Mouse (Mus musculus): Measurements from ENCODE around the gene Has3. TPM values are rescaled to one million over a fixed set of nuclear protein-coding genes. Genes with fewer than 3 reads are reported as not detected.
"Not testable (repeated sequence)": the region's sequence is repeated elsewhere in the genome, so short reads cannot be mapped to it uniquely, and the experiment has no call there.

Gene Has3
- polyA plus RNA-seq, 1 experiment from 2014 or later: 0.11 TPM

- Histone ChIP-seq H3K4me3 (no peak overlapping the region), H3K27ac (ENCODE audit: poor library complexity, severe bottlenecking) (no peak overlapping the region), H3K9ac (no peak overlapping the region), H3K4me2 (no peak overlapping the region), H3K9me3 (replicated peaks) (no peaks in the 10 kb centered on the region), H3K27me3 (replicated peaks) (no peaks in the 10 kb centered on the region), H3K36me3 (peaks cover 82% of the 10 kb centered on the region), H3K4me1 (replicated peaks) (no peaks in the 10 kb centered on the region)
- ATAC-seq (ENCODE audit: insufficient number of reproducible peaks, low FRiP score): no peak
- 94% methylated on average over 10 of the region's 10 CpGs for WGBS
These were observed 43.6 kb downstream of the Has3 start for GRCm38 (mm10) chr8:106913631-106914030.

GRCm38 (mm10) chr8:106919721-106920394 lies 49.8 kb downstream of the Has3 start:
- H3K27me3 ChIP-seq (replicated peaks): no peaks in the 10 kb centered on the region
- H3K4me3 ChIP-seq: no peak overlapping the region
- 93% methylated on average over 8 of the region's 8 CpGs for WGBS
- H3K9me3 ChIP-seq (replicated peaks): no peaks in the 10 kb centered on the region
- no peak overlapping the region for H3K9ac ChIP-seq
- ATAC-seq (ENCODE audit: insufficient number of reproducible peaks, low FRiP score): no peak
- H3K4me1 ChIP-seq (replicated peaks): no peaks in the 10 kb centered on the region
- H3K4me2 ChIP-seq: no peak overlapping the region
- H3K36me3 ChIP-seq: peaks cover 90% of the 10 kb centered on the region
- no peak overlapping the region for H3K27ac ChIP-seq (ENCODE audit: poor library complexity, severe bottlenecking)

GRCm38 (mm10) chr8:106920395-106920741 lies 50.3 kb downstream of the Has3 start:
- H3K9ac ChIP-seq: no peak overlapping the region
- no peaks in the 10 kb centered on the region for H3K4me1 ChIP-seq (replicated peaks)
- no peaks in the 10 kb centered on the region for H3K9me3 ChIP-seq (replicated peaks)
- H3K27ac ChIP-seq (ENCODE audit: poor library complexity, severe bottlenecking): no peak overlapping the region
- H3K4me2 ChIP-seq: no peak overlapping the region
- no peak for ATAC-seq (ENCODE audit: insufficient number of reproducible peaks, low FRiP score)
- H3K4me3 ChIP-seq: no peak overlapping the region
- 96% methylated on average over 5 of the region's 5 CpGs for WGBS
- H3K36me3 ChIP-seq: peaks cover 85% of the 10 kb centered on the region
- H3K27me3 ChIP-seq (replicated peaks): no peaks in the 10 kb centered on the region

GRCm38 (mm10) chr8:106924057-106924456 lies 54.0 kb downstream of the Has3 start:
- no peak for ATAC-seq (ENCODE audit: insufficient number of reproducible peaks, low FRiP score)
- no peak overlapping the region for H3K4me2 ChIP-seq
- peaks cover 49% of the 10 kb centered on the region for H3K36me3 ChIP-seq
- 84% methylated on average over 4 of the region's 4 CpGs for WGBS
- no peaks in the 10 kb centered on the region for H3K27me3 ChIP-seq (replicated peaks)
- no peak overlapping the region for H3K4me3 ChIP-seq
- no peak overlapping the region for H3K9ac ChIP-seq
- no peaks in the 10 kb centered on the region for H3K9me3 ChIP-seq (replicated peaks)
- no peak overlapping the region; the same call in 1 of the 2 replicates for H3K27ac ChIP-seq (ENCODE audit: poor library complexity, severe bottlenecking)
- H3K4me1 ChIP-seq (replicated peaks): no peaks in the 10 kb centered on the region

GRCm38 (mm10) chr8:106924904-106925349 lies 54.9 kb downstream of the Has3 start:
- H3K4me1 ChIP-seq (replicated peaks): peaks cover 6% of the 10 kb centered on the region; the same call in 1 of the 2 replicates
- H3K4me2 ChIP-seq: no peak overlapping the region
- H3K36me3 ChIP-seq: peaks cover 40% of the 10 kb centered on the region
- no peaks in the 10 kb centered on the region for H3K9me3 ChIP-seq (replicated peaks)
- ATAC-seq (ENCODE audit: insufficient number of reproducible peaks, low FRiP score): no peak
- WGBS: 74% methylated on average over 8 of the region's 8 CpGs
- no peaks in the 10 kb centered on the region for H3K27me3 ChIP-seq (replicated peaks)
- H3K9ac ChIP-seq: no peak overlapping the region
- no peak overlapping the region; the same call in 1 of the 2 replicates for H3K27ac ChIP-seq (ENCODE audit: poor library complexity, severe bottlenecking)
- no peak overlapping the region for H3K4me3 ChIP-seq

- Histone ChIP-seq H3K4me3 (no peak overlapping the region), H3K36me3 (peaks cover 35% of the 10 kb centered on the region), H3K4me2 (no peak overlapping the region), H3K27me3 (replicated peaks) (no peaks in the 10 kb centered on the region), H3K4me1 (replicated peaks) (peaks cover 6% of the 10 kb centered on the region; the same call in 1 of the 2 replicates), H3K27ac (ENCODE audit: poor library complexity, severe bottlenecking) (no peak overlapping the region), H3K9me3 (replicated peaks) (no peaks in the 10 kb centered on the region), H3K9ac (no peak overlapping the region)
- no peak for ATAC-seq (ENCODE audit: insufficient number of reproducible peaks, low FRiP score)
- WGBS: 87% methylated on average over 4 of the region's 4 CpGs
These were observed 55.4 kb downstream of the Has3 start for GRCm38 (mm10) chr8:106925446-106925845.

GRCm38 (mm10) chr8:106927247-106927646 lies 57.2 kb downstream of the Has3 start:
- no peak overlapping the region for H3K9ac ChIP-seq
- peaks cover 19% of the 10 kb centered on the region for H3K36me3 ChIP-seq
- no peak overlapping the region for H3K27ac ChIP-seq (ENCODE audit: poor library complexity, severe bottlenecking)
- no peaks in the 10 kb centered on the region for H3K27me3 ChIP-seq (replicated peaks)
- no peak for ATAC-seq (ENCODE audit: insufficient number of reproducible peaks, low FRiP score)
- H3K4me2 ChIP-seq: no peak overlapping the region
- H3K9me3 ChIP-seq (replicated peaks): no peaks in the 10 kb centered on the region
- 57% methylated on average over 4 of the region's 4 CpGs for WGBS
- peaks cover 7% of the 10 kb centered on the region for H3K4me1 ChIP-seq (replicated peaks)
- H3K4me3 ChIP-seq: no peak overlapping the region

GRCm38 (mm10) chr8:106928182-106928581 lies 58.1 kb downstream of the Has3 start:
- H3K4me3 ChIP-seq; H3K4me2 ChIP-seq; H3K4me1 ChIP-seq (replicated peaks); H3K9me3 ChIP-seq (replicated peaks); H3K9ac ChIP-seq; H3K27ac ChIP-seq (ENCODE audit: poor library complexity, severe bottlenecking); H3K27me3 ChIP-seq (replicated peaks); ATAC-seq (ENCODE audit: insufficient number of reproducible peaks, low FRiP score): not testable (repeated sequence)
- peaks cover 12% of the 10 kb centered on the region for H3K36me3 ChIP-seq
- WGBS: 85% methylated on average over 11 of the region's 11 CpGs

- no peak overlapping the region for H3K4me2 ChIP-seq
- no peak overlapping the region for H3K4me3 ChIP-seq
- H3K27me3 ChIP-seq (replicated peaks): no peaks in the 10 kb centered on the region
- H3K9ac ChIP-seq: no peak overlapping the region
- H3K9me3 ChIP-seq (replicated peaks): no peaks in the 10 kb centered on the region
- peaks cover 10% of the 10 kb centered on the region for H3K4me1 ChIP-seq (replicated peaks)
- H3K27ac ChIP-seq (ENCODE audit: poor library complexity, severe bottlenecking): peak overlapping the region; percentile 39
- no peak for ATAC-seq (ENCODE audit: insufficient number of reproducible peaks, low FRiP score)
- peaks cover 5% of the 10 kb centered on the region; the same call in 1 of the 2 replicates for H3K36me3 ChIP-seq
- 67% methylated on average over 6 of the region's 6 CpGs for WGBS
These were observed 59.3 kb downstream of the Has3 start for GRCm38 (mm10) chr8:106929155-106929913.

GRCm38 (mm10) chr8:106929921-106930320 lies 59.9 kb downstream of the Has3 start:
- no peaks in the 10 kb centered on the region for H3K27me3 ChIP-seq (replicated peaks)
- no peak overlapping the region for H3K4me3 ChIP-seq
- H3K4me2 ChIP-seq: no peak overlapping the region
- H3K36me3 ChIP-seq: no peaks in the 10 kb centered on the region
- no peak overlapping the region for H3K9ac ChIP-seq
- 79% methylated on average over 5 of the region's 5 CpGs for WGBS
- peak overlapping the region; percentile 39 for H3K27ac ChIP-seq (ENCODE audit: poor library complexity, severe bottlenecking)
- H3K9me3 ChIP-seq (replicated peaks): no peaks in the 10 kb centered on the region
- peaks cover 10% of the 10 kb centered on the region for H3K4me1 ChIP-seq (replicated peaks)
- no peak for ATAC-seq (ENCODE audit: insufficient number of reproducible peaks, low FRiP score)

GRCm38 (mm10) chr8:106932376-106933065 lies 62.5 kb downstream of the Has3 start:
- H3K9me3 ChIP-seq (replicated peaks): no peaks in the 10 kb centered on the region
- WGBS: 12% methylated on average over 22 of the region's 22 CpGs
- no peaks in the 10 kb centered on the region for H3K36me3 ChIP-seq
- no peak overlapping the region for H3K27ac ChIP-seq (ENCODE audit: poor library complexity, severe bottlenecking)
- H3K4me1 ChIP-seq (replicated peaks): peaks cover 16% of the 10 kb centered on the region
- H3K9ac ChIP-seq: peak overlapping the region; percentile 62
- no peak for ATAC-seq (ENCODE audit: insufficient number of reproducible peaks, low FRiP score)
- peak overlapping the region; percentile 34 for H3K4me3 ChIP-seq
- H3K4me2 ChIP-seq: peak overlapping the region; percentile 70
- H3K27me3 ChIP-seq (replicated peaks): no peaks in the 10 kb centered on the region

Measured in heart, embryonic 12.5 days (tissue).